In the genomic region with DNA sequence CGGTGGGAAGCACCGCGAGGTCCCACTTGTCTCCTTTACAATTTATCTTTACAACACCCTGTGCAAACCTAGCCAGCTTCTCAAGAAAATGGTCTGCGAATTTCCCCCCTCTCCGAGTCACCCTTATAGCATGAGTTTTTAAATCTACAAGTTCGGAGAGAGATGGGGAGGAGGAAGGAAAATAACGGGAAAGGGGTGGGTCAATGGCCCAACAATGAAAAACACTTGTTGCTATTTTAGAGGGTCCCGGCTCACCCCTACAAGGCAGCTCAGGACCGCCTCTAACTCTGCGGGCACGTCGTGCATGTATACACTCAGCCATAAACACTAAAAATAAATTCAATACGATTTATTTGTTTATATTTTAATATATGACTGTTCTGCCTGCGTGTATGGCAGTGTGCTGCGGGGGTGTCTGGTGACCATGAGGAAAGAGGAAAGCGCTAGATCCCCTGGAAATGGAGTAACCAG, we compare ENCODE assay signal across 7 mouse cellular contexts. TPM values are rescaled to one million over a fixed set of nuclear protein-coding genes. Genes with fewer than 3 reads are reported as not detected.
DNase-seq lines count a peak whose midpoint lies in the region; ATAC-seq and TF ChIP-seq lines count a peak whose summit lies in the region.

No protein-coding gene starts in this region.

- H3K4me2 ChIP-seq in lung, embryonic 14.5 days = peak overlapping the region; percentile 92

- no peaks in the 10 kb centered on the region for H3K9me3 ChIP-seq in lung, embryonic 14.5 days (ENCODE audit: low read depth, low read length)
- H3K9me3 ChIP-seq in embryonic facial prominence, embryonic 10.5 days = no peaks in the 10 kb centered on the region
- H3K9me3 ChIP-seq in midbrain, embryonic 10.5 days (replicated peaks) = no peaks in the 10 kb centered on the region

- H3K36me3 ChIP-seq in lung, embryonic 14.5 days (ENCODE audit: insufficient read depth) = no peaks in the 10 kb centered on the region
- H3K36me3 ChIP-seq in embryonic facial prominence, embryonic 10.5 days (replicated peaks) = no peaks in the 10 kb centered on the region
- H3K36me3 ChIP-seq in midbrain, embryonic 10.5 days = no peaks in the 10 kb centered on the region

- ATAC-seq in lung, embryonic 14.5 days (ENCODE audit: insufficient read depth) = peak; percentile 32

- no peak overlapping the region for H3K27ac ChIP-seq in lung, embryonic 14.5 days (ENCODE audit: low read depth)
- no peak overlapping the region for H3K27ac ChIP-seq in embryonic facial prominence, embryonic 10.5 days (replicated peaks)
- no peak overlapping the region for H3K27ac ChIP-seq in midbrain, embryonic 10.5 days (replicated peaks)

- no peaks in the 10 kb centered on the region for H3K4me1 ChIP-seq in lung, embryonic 14.5 days (ENCODE audit: insufficient read depth)
- peaks cover 13% of the 10 kb centered on the region for H3K4me1 ChIP-seq in embryonic facial prominence, embryonic 10.5 days
- H3K4me1 ChIP-seq in midbrain, embryonic 10.5 days = peaks cover 11% of the 10 kb centered on the region

- under 1% methylated on average over 16 of the region's 16 CpGs for WGBS in lung, embryonic 14.5 days
- under 1% methylated on average over 16 of the region's 16 CpGs for WGBS in embryonic facial prominence, embryonic 10.5 days
- 1% methylated on average over 16 of the region's 16 CpGs for WGBS in midbrain, embryonic 10.5 days

- H3K4me3 ChIP-seq in lung, embryonic 14.5 days (ENCODE audit: low read depth, low read length) = peak overlapping the region; percentile 65
- peak overlapping the region; percentile 63 for H3K4me3 ChIP-seq in embryonic facial prominence, embryonic 10.5 days
- peak overlapping the region; percentile 67 for H3K4me3 ChIP-seq in midbrain, embryonic 10.5 days

- intact Hi-C loops in heart, postnatal 36 days (cut with DNase I) = loop anchor here (1.0 to 5.0 kb wide), 4 partner anchors 8 to 167 kb away; no protein-coding TSS in a partner anchor

- peak overlapping the region; percentile 47 for H3K9ac ChIP-seq in lung, embryonic 14.5 days

- no peaks in the 10 kb centered on the region for H3K27me3 ChIP-seq in lung, embryonic 14.5 days (ENCODE audit: insufficient read depth, low read length)
- no peaks in the 10 kb centered on the region for H3K27me3 ChIP-seq in embryonic facial prominence, embryonic 10.5 days (replicated peaks; ENCODE audit: low read depth, poor library complexity, severe bottlenecking)
- peaks cover 5% of the 10 kb centered on the region; the same call in 1 of the 2 replicates for H3K27me3 ChIP-seq in midbrain, embryonic 10.5 days (ENCODE audit: low read depth, poor library complexity, severe bottlenecking)

- no peak for DNase-seq in lung, embryonic 14.5 days
- no peak for DNase-seq in lung, postnatal 4 days
- peak; percentile 38 for DNase-seq in embryonic facial prominence, embryonic 10.5 days (ENCODE audit: low spot score)
- peak; percentile 26 to 41 for DNase-seq in heart, postnatal 36 days
- peak; percentile 50 for DNase-seq in midbrain, embryonic 10.5 days (ENCODE audit: low spot score)
- no peak for DNase-seq in layer of hippocampus, postnatal 36 days
- no peak for DNase-seq in urinary bladder, postnatal 36 days (ENCODE audit: low spot score in 2 of 2)

- no peak for TF ChIP-seq CTCF in lung, embryonic 14.5 days (IDR thresholded peaks at IDR 0.05; ENCODE audit: low read depth)

RNA-seq across cellular contexts. Expression of gene Olfr1368, which starts 14.4 kb away (rescaled TPM):
- polyA plus RNA-seq in lung, embryonic 14.5 days (2014; fragmentation: Nextera tagmentation; extraction: Ambion mirVana) = not detected in 2 replicates
- polyA plus RNA-seq in embryonic facial prominence, embryonic 10.5 days (2016; fragmentation: Nextera tagmentation; extraction: Ambion mirVana) = not detected in 2 replicates
- not detected for total RNA-seq in heart, postnatal 36 days (2021)
- polyA plus RNA-seq in midbrain, embryonic 10.5 days (2016; fragmentation: Nextera tagmentation; extraction: Ambion mirVana) = not detected in 2 replicates
- total RNA-seq in layer of hippocampus, postnatal 36 days (2021) = not detected

RNA-seq across cellular contexts. Expression of gene Trim27, which starts 19.2 kb away (rescaled TPM):
- polyA plus RNA-seq in lung, embryonic 14.5 days (2014; fragmentation: Nextera tagmentation; extraction: Ambion mirVana) = 158 and 173 TPM in 2 replicates
- 180 and 191 TPM in 2 replicates for polyA plus RNA-seq in embryonic facial prominence, embryonic 10.5 days (2016; fragmentation: Nextera tagmentation; extraction: Ambion mirVana)
- 10 to 100 TPM; 19.7 to 20.0 TPM for total RNA-seq in heart, postnatal 36 days (2021)
- 146 and 162 TPM in 2 replicates for polyA plus RNA-seq in midbrain, embryonic 10.5 days (2016; fragmentation: Nextera tagmentation; extraction: Ambion mirVana)
- total RNA-seq in layer of hippocampus, postnatal 36 days (2021) = 10 to 100 TPM; 37.3 to 41.1 TPM

RNA-seq across cellular contexts. Expression of gene Olfr263, which starts 30.6 kb away (rescaled TPM):
- polyA plus RNA-seq in lung, embryonic 14.5 days (2014; fragmentation: Nextera tagmentation; extraction: Ambion mirVana) = not detected in 2 replicates
- polyA plus RNA-seq in embryonic facial prominence, embryonic 10.5 days (2016; fragmentation: Nextera tagmentation; extraction: Ambion mirVana) = not detected in 2 replicates
- total RNA-seq in heart, postnatal 36 days (2021) = not detected
- polyA plus RNA-seq in midbrain, embryonic 10.5 days (2016; fragmentation: Nextera tagmentation; extraction: Ambion mirVana) = not detected in 2 replicates
- not detected for total RNA-seq in layer of hippocampus, postnatal 36 days (2021)

RNA-seq across cellular contexts. Expression of gene Olfr1369-ps1, which starts 48.8 kb away (rescaled TPM):
- polyA plus RNA-seq in lung, embryonic 14.5 days (2014; fragmentation: Nextera tagmentation; extraction: Ambion mirVana) = 0.05 TPM in 1 of 2 replicates, not detected in the other
- 0.04 and 0.09 TPM in 2 replicates for polyA plus RNA-seq in embryonic facial prominence, embryonic 10.5 days (2016; fragmentation: Nextera tagmentation; extraction: Ambion mirVana)
- not detected for total RNA-seq in heart, postnatal 36 days (2021)
- 0.06 and 0.07 TPM in 2 replicates for polyA plus RNA-seq in midbrain, embryonic 10.5 days (2016; fragmentation: Nextera tagmentation; extraction: Ambion mirVana)
- not detected for total RNA-seq in layer of hippocampus, postnatal 36 days (2021)

Comparison
In these comparisons a context has a peak if more than half of its experiments do, and no peak if none do; other contexts are left out.
1. DNase-seq: peak in embryonic facial prominence, embryonic 10.5 days (single experiment), heart, postnatal 36 days (2 of 2) and midbrain, embryonic 10.5 days (single experiment); none in lung, embryonic 14.5 days (single experiment), lung, postnatal 4 days (0 of 2), layer of hippocampus, postnatal 36 days (0 of 2) and urinary bladder, postnatal 36 days (0 of 2).
2. Peak in every context shown above with its lines, with median percentiles within 50 percentile points of each other: H3K4me3 ChIP-seq.